Mouse (Mus musculus): ENCODE measurements around the gene Wdr83os. TPM values are rescaled to one million over a fixed set of nuclear protein-coding genes. Genes with fewer than 3 reads are reported as not detected.

Wdr83os gene
- polyA plus RNA-seq, 1 experiment from 2014 or later: 103 TPM

DNA sequence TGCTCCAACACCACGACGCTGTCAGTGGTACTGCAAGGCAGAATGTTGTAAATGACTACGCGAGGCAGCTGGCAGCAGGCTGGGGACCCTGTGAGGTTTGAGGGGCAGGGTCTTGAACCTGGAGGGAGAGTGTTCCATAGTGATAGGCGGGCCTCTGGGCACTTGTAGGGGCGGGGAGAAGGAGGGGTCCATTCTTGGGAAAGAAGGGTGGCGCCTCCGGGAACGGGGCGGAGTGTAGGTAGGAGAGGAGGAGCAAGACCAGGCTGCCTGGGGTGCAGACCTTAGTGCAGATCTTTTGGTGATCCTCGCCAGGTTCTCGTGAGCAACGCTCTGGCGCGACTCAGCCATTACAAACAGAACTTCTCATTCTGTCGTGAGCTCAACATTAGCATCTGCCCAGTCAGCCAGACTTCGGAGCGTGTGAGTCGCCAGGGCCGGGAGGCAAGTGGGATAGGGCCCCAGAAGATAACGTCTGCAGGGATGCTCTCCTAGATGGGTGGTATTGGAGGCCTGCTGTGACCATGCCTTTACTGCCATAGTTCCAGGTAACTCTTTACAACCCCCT, 11.1 kb downstream of the Wdr83os start:
- peaks cover 14% of the 10 kb centered on the region; the same call in 1 of the 2 replicates for H3K36me3 ChIP-seq (ENCODE audit: control insufficient read depth, insufficient read depth, low read length)
- no peak overlapping the region for H3K27ac ChIP-seq (ENCODE audit: low read depth, low read length)
- no peak overlapping the region for H3K4me2 ChIP-seq
- ATAC-seq (replicated peaks; ENCODE audit: low FRiP score) (no peak; the same call in 1 of the 2 replicates), DNase-seq (ENCODE audit: low spot score) (no peak)
- WGBS: 50% methylated on average over 21 of the region's 21 CpGs
- no peaks in the 10 kb centered on the region for H3K27me3 ChIP-seq (replicated peaks; ENCODE audit: control insufficient read depth, insufficient read depth, low read length)
- H3K9ac ChIP-seq (ENCODE audit: low read depth, low read length): no peak overlapping the region
- no peaks in the 10 kb centered on the region for H3K9me3 ChIP-seq (ENCODE audit: control insufficient read depth, low read length)
- H3K4me3 ChIP-seq (ENCODE audit: low read depth, low read length): no peak overlapping the region
- no peaks in the 10 kb centered on the region for H3K4me1 ChIP-seq (replicated peaks; ENCODE audit: control insufficient read depth, insufficient read depth, low read length)

DNA sequence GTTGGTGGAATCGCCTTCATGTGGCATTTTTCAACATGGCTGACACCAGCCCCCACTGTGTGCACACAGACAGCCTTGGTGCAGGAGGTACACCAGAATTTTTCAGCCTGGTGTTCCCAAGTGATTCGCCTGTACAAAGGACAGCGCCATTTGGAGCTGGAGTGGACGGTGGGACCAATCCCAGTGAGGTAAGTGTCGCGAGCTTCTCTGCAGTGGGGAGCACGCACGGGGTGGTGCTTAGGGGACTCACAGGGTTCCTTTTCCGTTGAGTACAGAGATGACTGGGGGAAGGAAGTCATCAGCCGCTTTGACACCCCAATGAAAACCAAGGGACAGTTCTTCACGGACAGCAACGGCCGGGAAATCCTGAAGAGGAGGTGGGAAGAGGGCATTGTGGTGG, 14.5 kb downstream of the Wdr83os start:
- no peak overlapping the region for H3K27ac ChIP-seq (ENCODE audit: low read depth, low read length)
- H3K9me3 ChIP-seq (ENCODE audit: control insufficient read depth, low read length): no peaks in the 10 kb centered on the region
- DNase-seq (ENCODE audit: low spot score): no peak
- ATAC-seq (replicated peaks; ENCODE audit: low FRiP score): no peak
- no peak overlapping the region for H3K4me2 ChIP-seq
- no peak overlapping the region for H3K9ac ChIP-seq (ENCODE audit: low read depth, low read length)
- no peaks in the 10 kb centered on the region for H3K27me3 ChIP-seq (replicated peaks; ENCODE audit: control insufficient read depth, insufficient read depth, low read length)
- WGBS: 91% methylated on average over 13 of the region's 13 CpGs
- no peak overlapping the region for H3K4me3 ChIP-seq (ENCODE audit: low read depth, low read length)
- H3K36me3 ChIP-seq (ENCODE audit: control insufficient read depth, insufficient read depth, low read length): peaks cover 14% of the 10 kb centered on the region; the same call in 1 of the 2 replicates
- H3K4me1 ChIP-seq (replicated peaks; ENCODE audit: control insufficient read depth, insufficient read depth, low read length): no peaks in the 10 kb centered on the region

DNA sequence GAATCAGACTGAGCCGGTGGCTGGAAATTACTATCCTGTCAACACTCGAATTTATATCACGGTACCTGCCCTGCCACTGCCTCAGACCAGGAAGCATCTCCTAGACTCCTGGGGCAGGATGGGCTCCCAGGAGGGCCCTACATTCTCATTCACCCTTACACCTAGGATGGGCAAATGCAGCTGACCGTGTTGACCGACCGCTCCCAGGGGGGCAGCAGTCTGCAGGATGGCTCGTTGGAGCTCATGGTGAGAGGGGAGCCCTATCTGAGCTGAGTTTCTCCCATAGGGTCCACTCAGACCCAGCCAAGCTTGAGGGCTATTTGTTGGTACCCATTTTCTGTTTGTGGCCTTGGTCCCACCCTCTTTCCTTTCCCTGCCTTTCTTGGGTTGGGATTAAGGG, 15.0 kb downstream of the Wdr83os start:
- H3K36me3 ChIP-seq (ENCODE audit: control insufficient read depth, insufficient read depth, low read length): peaks cover 14% of the 10 kb centered on the region; the same call in 1 of the 2 replicates
- no peaks in the 10 kb centered on the region for H3K27me3 ChIP-seq (replicated peaks; ENCODE audit: control insufficient read depth, insufficient read depth, low read length)
- 92% methylated on average over 7 of the region's 7 CpGs for WGBS
- H3K27ac ChIP-seq (ENCODE audit: low read depth, low read length): no peak overlapping the region
- H3K9me3 ChIP-seq (ENCODE audit: control insufficient read depth, low read length): no peaks in the 10 kb centered on the region
- DNase-seq (ENCODE audit: low spot score) (no peak), ATAC-seq (replicated peaks; ENCODE audit: low FRiP score) (no peak)
- no peak overlapping the region for H3K9ac ChIP-seq (ENCODE audit: low read depth, low read length)
- H3K4me3 ChIP-seq (ENCODE audit: low read depth, low read length): no peak overlapping the region
- no peak overlapping the region for H3K4me2 ChIP-seq
- no peaks in the 10 kb centered on the region for H3K4me1 ChIP-seq (replicated peaks; ENCODE audit: control insufficient read depth, insufficient read depth, low read length)

DNA sequence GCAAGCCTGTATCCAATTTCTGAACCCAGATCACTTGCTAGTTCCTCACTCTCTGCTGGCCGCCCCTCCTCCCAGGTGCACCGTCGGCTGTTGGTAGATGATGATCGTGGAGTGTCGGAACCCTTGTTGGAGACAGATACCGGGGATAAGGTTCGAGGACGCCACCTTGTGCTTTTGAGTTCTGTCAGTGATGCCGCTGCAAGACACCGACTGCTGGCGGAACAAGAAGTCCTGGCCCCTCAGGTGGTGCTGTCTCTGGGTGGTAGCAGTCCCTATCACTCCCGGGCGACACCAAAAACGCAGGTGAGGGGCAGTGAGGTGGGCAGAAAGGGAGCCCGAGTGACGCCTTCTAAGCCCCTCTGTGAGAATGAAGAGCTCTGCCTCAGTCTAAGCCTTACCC, 15.7 kb downstream of the Wdr83os start:
- H3K4me2 ChIP-seq: no peak overlapping the region
- H3K9me3 ChIP-seq (ENCODE audit: control insufficient read depth, low read length): no peaks in the 10 kb centered on the region
- ATAC-seq (replicated peaks; ENCODE audit: low FRiP score) (no peak), DNase-seq (ENCODE audit: low spot score) (no peak)
- H3K27me3 ChIP-seq (replicated peaks; ENCODE audit: control insufficient read depth, insufficient read depth, low read length): no peaks in the 10 kb centered on the region
- H3K4me1 ChIP-seq (replicated peaks; ENCODE audit: control insufficient read depth, insufficient read depth, low read length): no peaks in the 10 kb centered on the region
- peaks cover 14% of the 10 kb centered on the region; the same call in 1 of the 2 replicates for H3K36me3 ChIP-seq (ENCODE audit: control insufficient read depth, insufficient read depth, low read length)
- no peak overlapping the region for H3K4me3 ChIP-seq (ENCODE audit: low read depth, low read length)
- H3K9ac ChIP-seq (ENCODE audit: low read depth, low read length): no peak overlapping the region
- H3K27ac ChIP-seq (ENCODE audit: low read depth, low read length): no peak overlapping the region
- 87% methylated on average over 16 of the region's 16 CpGs for WGBS

DNA sequence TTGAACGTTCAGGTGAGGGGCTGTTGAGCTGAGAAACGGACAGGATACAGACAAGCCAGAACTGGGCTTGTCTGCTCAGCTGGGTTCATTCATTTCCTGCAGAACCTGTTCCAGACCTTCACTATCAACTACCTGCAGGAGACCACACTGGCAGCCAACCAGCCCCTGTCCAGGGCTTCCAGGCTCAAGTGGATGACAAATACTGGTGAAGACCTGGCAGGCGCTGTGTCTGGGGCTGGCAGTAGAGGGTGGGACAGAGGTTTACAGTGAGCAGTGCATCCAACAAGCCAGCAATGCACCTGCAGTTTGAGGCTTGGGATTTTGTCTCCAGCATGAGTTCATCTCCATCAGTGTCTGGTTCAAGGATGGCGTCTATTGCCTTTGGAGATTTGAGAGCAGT, 16.3 kb downstream of the Wdr83os start:
- Histone ChIP-seq H3K27me3 (replicated peaks; ENCODE audit: control insufficient read depth, insufficient read depth, low read length) (no peaks in the 10 kb centered on the region), H3K4me2 (no peak overlapping the region), H3K36me3 (ENCODE audit: control insufficient read depth, insufficient read depth, low read length) (peaks cover 14% of the 10 kb centered on the region; the same call in 1 of the 2 replicates), H3K4me1 (replicated peaks; ENCODE audit: control insufficient read depth, insufficient read depth, low read length) (no peaks in the 10 kb centered on the region), H3K27ac (ENCODE audit: low read depth, low read length) (no peak overlapping the region), H3K9me3 (ENCODE audit: control insufficient read depth, low read length) (no peaks in the 10 kb centered on the region), H3K9ac (ENCODE audit: low read depth, low read length) (no peak overlapping the region), H3K4me3 (ENCODE audit: low read depth, low read length) (no peak overlapping the region)
- WGBS: 85% methylated on average over 4 of the region's 4 CpGs
- DNase-seq (ENCODE audit: low spot score): no peak
- no peak for ATAC-seq (replicated peaks; ENCODE audit: low FRiP score)

DNA sequence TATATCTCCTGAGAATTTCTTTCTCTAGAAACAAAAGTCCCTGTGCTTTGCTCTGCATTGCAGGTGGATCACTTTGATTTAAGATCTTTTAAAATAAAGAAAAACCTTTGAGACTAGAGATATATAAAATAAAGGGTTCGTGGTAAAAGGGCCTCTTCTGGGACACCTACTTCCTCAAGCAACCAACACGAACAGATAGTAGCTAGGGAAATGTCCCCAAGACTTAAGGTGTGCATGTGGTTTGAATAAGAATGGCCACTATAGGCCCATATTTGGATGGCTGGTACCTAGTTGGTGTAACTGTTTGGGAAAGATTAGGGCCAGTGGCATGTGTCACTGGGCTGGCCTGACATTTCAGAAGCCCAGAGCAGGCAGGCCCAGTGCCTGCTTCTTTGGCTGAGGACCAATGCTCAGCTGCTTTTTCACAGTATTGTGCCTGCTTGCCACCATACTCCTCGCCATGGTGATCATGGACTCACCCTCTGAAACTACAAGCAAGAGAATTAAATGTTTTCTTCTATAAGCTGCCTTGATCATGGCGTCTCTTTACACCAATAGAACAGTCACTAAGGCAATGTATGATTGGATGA, 19.6 kb downstream of the Wdr83os start:
- DNase-seq (ENCODE audit: low spot score): no peak
- no peak overlapping the region for H3K4me3 ChIP-seq (ENCODE audit: low read depth, low read length)
- H3K9ac ChIP-seq (ENCODE audit: low read depth, low read length): no peak overlapping the region
- H3K36me3 ChIP-seq (ENCODE audit: control insufficient read depth, insufficient read depth, low read length): peaks cover 11% of the 10 kb centered on the region; the same call in 1 of the 2 replicates
- H3K9me3 ChIP-seq (ENCODE audit: control insufficient read depth, low read length): no peaks in the 10 kb centered on the region
- no peaks in the 10 kb centered on the region for H3K4me1 ChIP-seq (replicated peaks; ENCODE audit: control insufficient read depth, insufficient read depth, low read length)
- WGBS: 68% methylated on average over 4 of the region's 4 CpGs
- H3K4me2 ChIP-seq: no peak overlapping the region
- H3K27ac ChIP-seq (ENCODE audit: low read depth, low read length): no peak overlapping the region
- H3K27me3 ChIP-seq (replicated peaks; ENCODE audit: control insufficient read depth, insufficient read depth, low read length): no peaks in the 10 kb centered on the region
- ATAC-seq (replicated peaks; ENCODE audit: low FRiP score): no peak

DNA sequence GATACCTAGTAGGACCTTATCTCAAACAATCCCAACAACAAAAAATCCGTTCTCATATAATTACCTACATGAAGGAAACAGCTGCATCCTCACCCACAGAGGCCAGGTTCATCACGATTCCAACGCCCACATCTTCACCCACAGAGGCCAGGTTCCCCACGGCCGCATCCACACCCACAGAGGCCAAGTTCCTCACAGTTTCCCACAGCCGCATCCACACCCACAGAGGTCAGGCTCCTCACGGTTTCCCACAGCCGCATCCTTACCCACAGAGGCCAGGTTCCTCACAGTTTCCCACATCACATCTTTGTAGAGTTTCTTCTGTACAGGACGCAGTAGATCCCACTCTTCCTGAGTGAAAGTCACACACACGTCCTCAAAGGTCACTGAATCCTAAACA, 32.7 kb downstream of the Wdr83os start:
- H3K4me2 ChIP-seq: no peak overlapping the region
- 84% methylated on average over 10 of the region's 10 CpGs for WGBS
- no peak overlapping the region for H3K27ac ChIP-seq (ENCODE audit: low read depth, low read length)
- H3K27me3 ChIP-seq (replicated peaks; ENCODE audit: control insufficient read depth, insufficient read depth, low read length): no peaks in the 10 kb centered on the region
- DNase-seq (ENCODE audit: low spot score): no peak
- no peaks in the 10 kb centered on the region for H3K4me1 ChIP-seq (replicated peaks; ENCODE audit: control insufficient read depth, insufficient read depth, low read length)
- no peak for ATAC-seq (replicated peaks; ENCODE audit: low FRiP score)
- no peak overlapping the region for H3K4me3 ChIP-seq (ENCODE audit: low read depth, low read length)
- peaks cover 4% of the 10 kb centered on the region; the same call in 1 of the 2 replicates for H3K36me3 ChIP-seq (ENCODE audit: control insufficient read depth, insufficient read depth, low read length)
- no peaks in the 10 kb centered on the region for H3K9me3 ChIP-seq (ENCODE audit: control insufficient read depth, low read length)
- H3K9ac ChIP-seq (ENCODE audit: low read depth, low read length): no peak overlapping the region

DNA sequence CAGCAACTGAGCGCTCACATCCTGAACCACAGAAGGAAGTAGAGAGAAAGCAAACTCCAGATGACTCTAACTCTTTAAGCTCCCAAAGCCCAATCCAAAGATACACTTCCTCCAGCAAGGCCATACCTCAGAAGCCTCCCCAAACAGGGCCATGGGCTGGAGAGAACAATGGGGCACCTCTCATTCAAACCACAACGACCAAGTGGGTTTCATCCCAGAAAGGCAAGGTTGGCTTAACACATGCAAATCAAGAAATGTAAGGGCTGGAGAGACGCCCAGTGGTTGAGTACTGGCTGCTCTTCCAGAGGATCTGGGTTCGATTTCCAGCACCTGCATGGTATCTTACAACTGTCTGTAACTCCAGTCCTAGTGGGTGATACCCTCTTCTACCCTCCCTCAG, 35.0 kb downstream of the Wdr83os start:
- no peaks in the 10 kb centered on the region; the same call in 1 of the 2 replicates for H3K36me3 ChIP-seq (ENCODE audit: control insufficient read depth, insufficient read depth, low read length)
- ATAC-seq (replicated peaks; ENCODE audit: low FRiP score) (no peak), DNase-seq (ENCODE audit: low spot score) (no peak)
- no peak overlapping the region for H3K4me2 ChIP-seq
- H3K9ac ChIP-seq (ENCODE audit: low read depth, low read length): no peak overlapping the region
- H3K4me1 ChIP-seq (replicated peaks; ENCODE audit: control insufficient read depth, insufficient read depth, low read length): no peaks in the 10 kb centered on the region
- H3K4me3 ChIP-seq (ENCODE audit: low read depth, low read length): no peak overlapping the region
- H3K27ac ChIP-seq (ENCODE audit: low read depth, low read length): no peak overlapping the region
- WGBS: 62% methylated on average over 4 of the region's 4 CpGs
- H3K9me3 ChIP-seq (ENCODE audit: control insufficient read depth, low read length): no peaks in the 10 kb centered on the region
- H3K27me3 ChIP-seq (replicated peaks; ENCODE audit: control insufficient read depth, insufficient read depth, low read length): no peaks in the 10 kb centered on the region

DNA sequence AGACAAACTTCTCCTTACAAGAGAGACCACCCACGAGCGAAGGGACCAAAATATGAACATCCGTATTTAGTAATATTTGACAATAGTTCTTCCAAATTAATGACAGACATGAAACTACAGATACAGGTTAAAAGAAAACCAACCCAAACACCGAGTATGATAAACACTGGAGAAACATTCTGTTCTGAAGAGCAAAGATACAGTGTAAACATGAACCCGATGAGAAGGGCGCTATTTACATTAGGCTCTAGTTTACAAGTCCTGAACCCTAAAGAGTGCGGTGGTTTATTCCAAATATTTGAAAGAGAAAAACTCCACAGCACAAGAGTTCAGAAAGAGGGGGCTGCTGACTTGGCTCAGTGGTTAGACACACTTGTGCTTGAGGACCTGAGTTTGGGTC, 36.4 kb downstream of the Wdr83os start:
- H3K9me3 ChIP-seq (ENCODE audit: control insufficient read depth, low read length): no peaks in the 10 kb centered on the region
- H3K4me2 ChIP-seq: no peak overlapping the region
- H3K9ac ChIP-seq (ENCODE audit: low read depth, low read length): no peak overlapping the region
- DNase-seq (ENCODE audit: low spot score) (no peak), ATAC-seq (replicated peaks; ENCODE audit: low FRiP score) (no peak)
- H3K4me3 ChIP-seq (ENCODE audit: low read depth, low read length): no peak overlapping the region
- no peaks in the 10 kb centered on the region for H3K27me3 ChIP-seq (replicated peaks; ENCODE audit: control insufficient read depth, insufficient read depth, low read length)
- no peaks in the 10 kb centered on the region for H3K4me1 ChIP-seq (replicated peaks; ENCODE audit: control insufficient read depth, insufficient read depth, low read length)
- H3K27ac ChIP-seq (ENCODE audit: low read depth, low read length): no peak overlapping the region
- no peaks in the 10 kb centered on the region for H3K36me3 ChIP-seq (ENCODE audit: control insufficient read depth, insufficient read depth, low read length)
- 77% methylated on average over 7 of the region's 7 CpGs for WGBS

Measured in liver, embryonic 11.5 days (tissue).